Mouse (Mus musculus) 3134 (cell line): Measurements from ENCODE around the gene Atp6v1g3.

ENCODE experiments used
- DNase-seq: peaks from one replicate; pipeline ENCODE4 v3.0.0-alpha.2; 2011; ENCODE audit warnings: low spot score; ENCODE audit not compliant: insufficient read length; ENCODE audit errors: extremely low read depth

Gene Atp6v1g3

GRCm38 (mm10) chr1:138273438-138273837 lies at the start of gene Atp6v1g3:
TSS of gene Atp6v1g3 (plus strand) at chr1:138273738.
- no peak for DNase-seq

GRCm38 (mm10) chr1:138233051-138233450 lies 40.5 kb upstream of the Atp6v1g3 start:
- no peak for DNase-seq

GRCm38 (mm10) chr1:138237252-138237651 lies 36.3 kb upstream of the Atp6v1g3 start:
- DNase-seq: no peak

GRCm38 (mm10) chr1:138243947-138244346 lies 29.6 kb upstream of the Atp6v1g3 start:
- DNase-seq: no peak

- no peak for DNase-seq
Measured at GRCm38 (mm10) chr1:138244485-138244884, 29.1 kb upstream of the Atp6v1g3 start.

GRCm38 (mm10) chr1:138245103-138245502 lies 28.4 kb upstream of the Atp6v1g3 start:
- no peak for DNase-seq

GRCm38 (mm10) chr1:138245533-138245932 lies 28.0 kb upstream of the Atp6v1g3 start:
- no peak for DNase-seq

GRCm38 (mm10) chr1:138246438-138247164 lies 26.9 kb upstream of the Atp6v1g3 start:
- DNase-seq: no peak

GRCm38 (mm10) chr1:138247699-138248483 lies 25.6 kb upstream of the Atp6v1g3 start:
- DNase-seq: no peak

GRCm38 (mm10) chr1:138248770-138249169 lies 24.8 kb upstream of the Atp6v1g3 start:
- no peak for DNase-seq

- DNase-seq: no peak
Measured at GRCm38 (mm10) chr1:138250951-138251350, 22.6 kb upstream of the Atp6v1g3 start.

- no peak for DNase-seq
Measured at GRCm38 (mm10) chr1:138256172-138256789, 17.3 kb upstream of the Atp6v1g3 start.

- no peak for DNase-seq
Measured at GRCm38 (mm10) chr1:138258758-138259157, 14.8 kb upstream of the Atp6v1g3 start.

- no peak for DNase-seq
Measured at GRCm38 (mm10) chr1:138261520-138261919, 12.0 kb upstream of the Atp6v1g3 start.

- no peak for DNase-seq
Measured at GRCm38 (mm10) chr1:138262408-138262807, 11.1 kb upstream of the Atp6v1g3 start.

GRCm38 (mm10) chr1:138267465-138268055 lies 6.0 kb upstream of the Atp6v1g3 start:
- no peak for DNase-seq

GRCm38 (mm10) chr1:138274930-138275329 lies 1.4 kb downstream of the Atp6v1g3 start:
- no peak for DNase-seq

- no peak for DNase-seq
Measured at GRCm38 (mm10) chr1:138275859-138276258, 2.3 kb downstream of the Atp6v1g3 start.

- no peak for DNase-seq
Measured at GRCm38 (mm10) chr1:138281139-138281538, 7.6 kb downstream of the Atp6v1g3 start.

- DNase-seq: no peak
Measured at GRCm38 (mm10) chr1:138282413-138283141, 9.0 kb downstream of the Atp6v1g3 start.
